Mouse (Mus musculus) heart, postnatal 0 days (tissue): ENCODE data around the gene Spg20.

Experiments used
- CTCF ChIP-seq: IDR thresholded peaks from 2 replicates; pipeline ENCODE4 v1.5.1; 2016; ENCODE audit warnings: antibody characterized with exemption, control low read depth, low read depth
- EP300 ChIP-seq: IDR thresholded peaks from 2 replicates; pipeline ENCODE4 v1.6.1; 2016; ENCODE audit warnings: antibody characterized with exemption, low read depth

- TF ChIP-seq EP300 (no peak), CTCF (no peak)
Observed at GRCm38 (mm10) chr3:55105372-55106023, 6.4 kb upstream of the Spg20 start.
